ENCODE assay signal across 14 mouse cellular contexts in genomic region chr3:28144676-28145075, GRCm38 (mm10).
DNase-seq lines count a peak whose midpoint lies in the region; ATAC-seq lines count a peak whose summit lies in the region.
"Had no signal": no experiment of that assay in that cellular context is flagged by ENCODE, and none has a peak within 500 bp of the region (broad histone marks: within the 10 kb centered on the region; RNA-seq: fewer than 3 reads in every experiment).

No protein-coding gene starts in this region.

- H3K9ac ChIP-seq in forebrain, embryonic 14.5 days (ENCODE audit: low read length) = no peak overlapping the region
- H3K9ac ChIP-seq: forebrain, embryonic 15.5 days; kidney, embryonic 15.5 days; liver, embryonic 13.5 days had no signal

- no peaks in the 10 kb centered on the region for H3K4me1 ChIP-seq in forebrain, embryonic 14.5 days (ENCODE audit: control insufficient read depth, insufficient read depth, low read length)
- no peaks in the 10 kb centered on the region for H3K4me1 ChIP-seq in midbrain, embryonic 10.5 days
- H3K4me1 ChIP-seq: forebrain, embryonic 15.5 days; kidney, embryonic 15.5 days; liver, embryonic 13.5 days had no signal

- no peak for ATAC-seq in forebrain, embryonic 14.5 days
- ATAC-seq: forebrain, embryonic 15.5 days; Patski had no signal

- H3K27me3 ChIP-seq in forebrain, embryonic 14.5 days (replicated peaks; ENCODE audit: control insufficient read depth, insufficient read depth, low read length) = no peaks in the 10 kb centered on the region
- no peaks in the 10 kb centered on the region for H3K27me3 ChIP-seq in midbrain, embryonic 10.5 days (ENCODE audit: low read depth, poor library complexity, severe bottlenecking)
- H3K27me3 ChIP-seq: forebrain, embryonic 15.5 days; kidney, embryonic 15.5 days; liver, embryonic 13.5 days; Patski had no signal

- peak; percentile 77 to 80 for DNase-seq in cerebellum, postnatal 10 days
- no peak for DNase-seq in cerebellum, postnatal 4 days (ENCODE audit: low spot score in 2 of 2)
- peak; percentile 92 for DNase-seq in 3T3-L1 (ENCODE audit: low read depth, low spot score)
- peak; percentile 66 for DNase-seq in fibroblast of lung, adult 2 months (ENCODE audit: low read depth)
- DNase-seq in heart, postnatal 36 days = peak; percentile 47 to 58
- DNase-seq in left cerebral cortex, adult 11 months (ENCODE audit: low spot score) = no peak
- no peak for DNase-seq in forebrain, embryonic 14.5 days (ENCODE audit: low spot score)
- DNase-seq in midbrain, embryonic 10.5 days (ENCODE audit: low spot score) = no peak
- DNase-seq: layer of hippocampus, postnatal 36 days; liver, embryonic 13.5 days; thymus, adult 2 months had no signal

- no peak overlapping the region for H3K4me3 ChIP-seq in forebrain, embryonic 14.5 days (ENCODE audit: low read depth, low read length)
- no peak overlapping the region for H3K4me3 ChIP-seq in midbrain, embryonic 10.5 days
- H3K4me3 ChIP-seq: forebrain, embryonic 15.5 days; kidney, embryonic 15.5 days; liver, embryonic 13.5 days had no signal

- no peak overlapping the region for H3K27ac ChIP-seq in forebrain, embryonic 14.5 days (ENCODE audit: low read depth, low read length)
- H3K27ac ChIP-seq in midbrain, embryonic 10.5 days (replicated peaks) = no peak overlapping the region
- H3K27ac ChIP-seq: forebrain, embryonic 15.5 days; kidney, embryonic 15.5 days; liver, embryonic 13.5 days had no signal

- H3K9me3 ChIP-seq in forebrain, embryonic 14.5 days (replicated peaks; ENCODE audit: control insufficient read depth, low read length) = no peaks in the 10 kb centered on the region
- no peaks in the 10 kb centered on the region for H3K9me3 ChIP-seq in midbrain, embryonic 10.5 days (replicated peaks)
- H3K9me3 ChIP-seq: forebrain, embryonic 15.5 days; kidney, embryonic 15.5 days; liver, embryonic 13.5 days had no signal

- H3K4me2 ChIP-seq in forebrain, embryonic 14.5 days (ENCODE audit: low read length) = no peak overlapping the region
- H3K4me2 ChIP-seq: forebrain, embryonic 15.5 days; kidney, embryonic 15.5 days; liver, embryonic 13.5 days had no signal

- no peaks in the 10 kb centered on the region for H3K36me3 ChIP-seq in forebrain, embryonic 14.5 days (ENCODE audit: control insufficient read depth, insufficient read depth, low read length)
- no peaks in the 10 kb centered on the region for H3K36me3 ChIP-seq in midbrain, embryonic 10.5 days
- H3K36me3 ChIP-seq: forebrain, embryonic 15.5 days; kidney, embryonic 15.5 days; liver, embryonic 13.5 days had no signal

- intact Hi-C loops in heart, postnatal 36 days (cut with DNase I) = no loop called here

Comparison
In these comparisons a context has a peak if more than half of its experiments do, and no peak if none do; other contexts are left out.
1. DNase-seq: peak in cerebellum, postnatal 10 days (2 of 2), 3T3-L1 (single experiment), fibroblast of lung, adult 2 months (single experiment) and heart, postnatal 36 days (2 of 2); none in cerebellum, postnatal 4 days (0 of 2), left cerebral cortex, adult 11 months (single experiment), forebrain, embryonic 14.5 days (single experiment) and midbrain, embryonic 10.5 days (single experiment).